Mouse (Mus musculus) cerebellum, adult 11 months (tissue): ENCODE results near the gene Cyp4a12a.
"Not testable (repeated sequence)": the region's sequence is repeated elsewhere in the genome, so short reads cannot be mapped to it uniquely, and the experiment has no call there.

Source experiments
- DNase-seq: peaks from one replicate; pipeline ENCODE4 v3.0.0; 2022

Gene Cyp4a12a

GRCm38 (mm10) chr4:115298746-115299145 is at the start of gene Cyp4a12a:
TSS of gene Cyp4a12a (plus strand) at chr4:115299046.
- not testable (repeated sequence) for DNase-seq

- DNase-seq: not testable (repeated sequence)
These were observed 33.9 kb upstream of the Cyp4a12a start for GRCm38 (mm10) chr4:115264687-115265569.

- not testable (repeated sequence) for DNase-seq
These were observed 20.4 kb upstream of the Cyp4a12a start for GRCm38 (mm10) chr4:115278215-115278982.

- DNase-seq: no peak
These were observed 18.5 kb upstream of the Cyp4a12a start for GRCm38 (mm10) chr4:115280342-115280741.

GRCm38 (mm10) chr4:115280779-115281178 is 18.1 kb upstream of the Cyp4a12a start:
- DNase-seq: not testable (repeated sequence)

GRCm38 (mm10) chr4:115281231-115281767 is 17.5 kb upstream of the Cyp4a12a start:
- not testable (repeated sequence) for DNase-seq

GRCm38 (mm10) chr4:115325722-115326121 is 26.9 kb downstream of the Cyp4a12a start:
- not testable (repeated sequence) for DNase-seq

GRCm38 (mm10) chr4:115365624-115366023 is 66.8 kb downstream of the Cyp4a12a start:
- not testable (repeated sequence) for DNase-seq

- DNase-seq: not testable (repeated sequence)
These were observed 69.2 kb downstream of the Cyp4a12a start for GRCm38 (mm10) chr4:115368067-115368466.
